Mouse (Mus musculus): ENCODE results near the gene Dpf3. TPM values are rescaled to one million over a fixed set of nuclear protein-coding genes. Genes with fewer than 3 reads are reported as not detected.

The Dpf3 gene
- polyA plus RNA-seq, 2 experiments, result 3.0 to 4.9 TPM

DNA sequence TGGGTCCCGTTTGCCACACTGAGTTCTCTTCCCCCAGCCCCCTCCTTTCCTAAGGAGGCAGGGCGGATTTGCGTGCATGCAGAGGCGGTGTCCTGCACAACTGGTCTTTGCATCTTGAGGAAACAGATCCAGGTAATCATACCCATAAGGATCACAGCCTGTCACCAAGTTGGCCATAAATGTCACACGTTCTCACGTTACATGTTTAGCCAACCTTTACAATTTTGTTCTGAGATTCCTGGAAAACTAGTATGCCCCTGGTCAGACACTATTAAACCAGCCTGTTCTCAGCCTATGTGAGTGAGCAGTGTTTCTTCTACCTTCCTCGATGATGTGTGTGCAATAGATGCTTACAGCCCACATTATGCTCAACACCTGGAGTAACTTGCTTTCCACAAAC, 38.3 kb downstream of the Dpf3 start:
- ATAC-seq (ENCODE audit: low FRiP score, low read depth) (peak; percentile 60; the same call in 1 of the 2 replicates), DNase-seq (ENCODE audit: low spot score) (peak; percentile 43)
- peaks cover 7% of the 10 kb centered on the region; the same call in 1 of the 2 replicates for H3K4me1 ChIP-seq (ENCODE audit: control insufficient read depth, insufficient read depth, low read length)
- no peak overlapping the region for H3K27ac ChIP-seq (replicated peaks; ENCODE audit: low read depth, low read length)
- H3K9me3 ChIP-seq (ENCODE audit: control insufficient read depth, low read length), result no peaks in the 10 kb centered on the region
- 6% methylated on average over 7 of the region's 7 CpGs for WGBS
- H3K27me3 ChIP-seq (ENCODE audit: control insufficient read depth, insufficient read depth, low read length), result no peaks in the 10 kb centered on the region
- no peak overlapping the region for H3K9ac ChIP-seq (ENCODE audit: low read depth, low read length, severe bottlenecking)
- no peak overlapping the region for H3K4me2 ChIP-seq (replicated peaks; ENCODE audit: low read depth, low read length, severe bottlenecking)
- H3K36me3 ChIP-seq (ENCODE audit: control insufficient read depth, insufficient read depth, low read length), result no peaks in the 10 kb centered on the region
- H3K4me3 ChIP-seq (replicated peaks; ENCODE audit: low read length), result no peak overlapping the region
- TF ChIP-seq POLR2A (IDR thresholded peaks at IDR 0.05; ENCODE audit: borderline replicate concordance, extremely low read depth, insufficient read depth, insufficient read length), result no peak

DNA sequence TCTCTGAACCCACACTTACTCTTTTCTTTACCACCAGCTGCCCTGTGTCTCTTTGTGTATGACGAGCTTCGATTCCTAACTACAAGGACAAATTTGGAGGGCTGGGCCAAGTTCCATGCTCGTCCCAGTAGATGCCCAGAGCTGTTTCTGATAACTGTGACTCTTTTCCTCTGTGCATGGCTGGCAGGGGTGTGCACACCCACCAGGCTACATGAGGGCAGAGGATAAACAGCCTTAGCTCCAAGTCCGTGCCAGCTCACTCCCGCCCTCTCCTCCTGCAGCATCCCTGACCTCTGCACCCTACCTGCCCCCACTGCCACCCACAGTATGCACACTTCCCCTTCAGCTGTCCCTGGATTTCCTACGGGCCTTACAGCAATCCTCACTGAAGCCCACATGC, 41.9 kb downstream of the Dpf3 start:
- no peaks in the 10 kb centered on the region for H3K27me3 ChIP-seq (ENCODE audit: control insufficient read depth, insufficient read depth, low read length)
- H3K4me3 ChIP-seq (replicated peaks; ENCODE audit: low read length), result no peak overlapping the region
- ATAC-seq (ENCODE audit: low FRiP score, low read depth), result no peak
- H3K9ac ChIP-seq (ENCODE audit: low read depth, low read length, severe bottlenecking), result no peak overlapping the region
- H3K36me3 ChIP-seq (ENCODE audit: control insufficient read depth, insufficient read depth, low read length), result no peaks in the 10 kb centered on the region
- TF ChIP-seq POLR2A (IDR thresholded peaks at IDR 0.05; ENCODE audit: borderline replicate concordance, extremely low read depth, insufficient read depth, insufficient read length), result no peak
- H3K4me2 ChIP-seq (replicated peaks; ENCODE audit: low read depth, low read length, severe bottlenecking), result no peak overlapping the region
- DNase-seq (ENCODE audit: low spot score), result no peak
- 81% methylated on average over 6 of the region's 6 CpGs for WGBS
- H3K4me1 ChIP-seq (ENCODE audit: control insufficient read depth, insufficient read depth, low read length), result peaks cover 7% of the 10 kb centered on the region; the same call in 1 of the 2 replicates
- no peaks in the 10 kb centered on the region for H3K9me3 ChIP-seq (ENCODE audit: control insufficient read depth, low read length)
- no peak overlapping the region for H3K27ac ChIP-seq (replicated peaks; ENCODE audit: low read depth, low read length)

DNA sequence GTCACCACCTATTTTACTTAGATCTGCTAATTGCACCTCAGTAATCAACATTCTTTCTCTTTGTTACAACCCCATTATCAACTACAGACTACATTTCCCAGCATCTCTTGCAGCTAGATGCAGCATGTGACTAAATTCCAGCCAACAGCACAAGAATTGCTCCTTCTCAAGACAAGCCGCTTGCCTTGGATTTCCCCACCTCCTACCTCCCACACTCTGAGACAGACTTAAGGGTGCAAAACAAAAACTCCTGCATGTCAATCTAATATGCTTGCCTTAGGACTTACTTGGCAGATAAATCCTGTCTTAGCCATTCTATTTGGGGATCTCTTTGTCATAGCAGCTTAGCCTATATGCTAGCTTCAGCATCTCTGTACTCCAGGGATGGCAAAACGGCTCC, 43.1 kb downstream of the Dpf3 start:
- 89% methylated on average over 2 of the region's 2 CpGs for WGBS
- no peaks in the 10 kb centered on the region for H3K36me3 ChIP-seq (ENCODE audit: control insufficient read depth, insufficient read depth, low read length)
- ATAC-seq (ENCODE audit: low FRiP score, low read depth) (no peak), DNase-seq (ENCODE audit: low spot score) (no peak)
- no peaks in the 10 kb centered on the region for H3K9me3 ChIP-seq (ENCODE audit: control insufficient read depth, low read length)
- H3K9ac ChIP-seq (ENCODE audit: low read depth, low read length, severe bottlenecking), result no peak overlapping the region
- H3K4me3 ChIP-seq (replicated peaks; ENCODE audit: low read length), result no peak overlapping the region
- no peak overlapping the region for H3K4me2 ChIP-seq (replicated peaks; ENCODE audit: low read depth, low read length, severe bottlenecking)
- peaks cover 6% of the 10 kb centered on the region; the same call in 1 of the 2 replicates for H3K4me1 ChIP-seq (ENCODE audit: control insufficient read depth, insufficient read depth, low read length)
- H3K27me3 ChIP-seq (ENCODE audit: control insufficient read depth, insufficient read depth, low read length), result no peaks in the 10 kb centered on the region
- H3K27ac ChIP-seq (replicated peaks; ENCODE audit: low read depth, low read length), result no peak overlapping the region
- TF ChIP-seq POLR2A (IDR thresholded peaks at IDR 0.05; ENCODE audit: borderline replicate concordance, extremely low read depth, insufficient read depth, insufficient read length), result no peak

DNA sequence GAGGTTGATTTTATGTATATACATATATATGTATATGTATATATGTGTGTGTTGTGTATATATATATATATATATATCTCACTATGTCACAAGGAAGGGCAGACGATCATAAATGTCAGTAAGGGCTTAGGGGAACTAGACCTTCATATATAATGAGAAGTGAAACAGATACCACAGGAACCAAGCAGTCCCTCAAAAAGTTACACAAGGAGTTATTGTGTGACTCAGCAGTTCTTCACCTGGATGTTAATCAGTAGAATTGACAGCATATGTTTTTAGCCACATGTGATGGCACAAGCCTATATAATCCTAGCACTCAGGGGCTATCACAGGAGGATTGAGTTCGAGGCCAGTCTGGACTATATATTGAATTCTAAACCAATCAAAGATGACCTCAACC, 49.5 kb downstream of the Dpf3 start:
- 81% methylated on average over 2 of the region's 2 CpGs for WGBS
- no peak overlapping the region for H3K4me2 ChIP-seq (replicated peaks; ENCODE audit: low read depth, low read length, severe bottlenecking)
- H3K36me3 ChIP-seq (ENCODE audit: control insufficient read depth, insufficient read depth, low read length), result no peaks in the 10 kb centered on the region
- DNase-seq (ENCODE audit: low spot score), result no peak
- no peaks in the 10 kb centered on the region for H3K9me3 ChIP-seq (ENCODE audit: control insufficient read depth, low read length)
- no peak for TF ChIP-seq POLR2A (IDR thresholded peaks at IDR 0.05; ENCODE audit: borderline replicate concordance, extremely low read depth, insufficient read depth, insufficient read length)
- H3K4me3 ChIP-seq (replicated peaks; ENCODE audit: low read length), result no peak overlapping the region
- H3K27ac ChIP-seq (replicated peaks; ENCODE audit: low read depth, low read length), result no peak overlapping the region
- peaks cover 9% of the 10 kb centered on the region for H3K4me1 ChIP-seq (ENCODE audit: control insufficient read depth, insufficient read depth, low read length)
- no peaks in the 10 kb centered on the region for H3K27me3 ChIP-seq (ENCODE audit: control insufficient read depth, insufficient read depth, low read length)
- ATAC-seq (ENCODE audit: low FRiP score, low read depth), result no peak
- H3K9ac ChIP-seq (ENCODE audit: low read depth, low read length, severe bottlenecking), result no peak overlapping the region

DNA sequence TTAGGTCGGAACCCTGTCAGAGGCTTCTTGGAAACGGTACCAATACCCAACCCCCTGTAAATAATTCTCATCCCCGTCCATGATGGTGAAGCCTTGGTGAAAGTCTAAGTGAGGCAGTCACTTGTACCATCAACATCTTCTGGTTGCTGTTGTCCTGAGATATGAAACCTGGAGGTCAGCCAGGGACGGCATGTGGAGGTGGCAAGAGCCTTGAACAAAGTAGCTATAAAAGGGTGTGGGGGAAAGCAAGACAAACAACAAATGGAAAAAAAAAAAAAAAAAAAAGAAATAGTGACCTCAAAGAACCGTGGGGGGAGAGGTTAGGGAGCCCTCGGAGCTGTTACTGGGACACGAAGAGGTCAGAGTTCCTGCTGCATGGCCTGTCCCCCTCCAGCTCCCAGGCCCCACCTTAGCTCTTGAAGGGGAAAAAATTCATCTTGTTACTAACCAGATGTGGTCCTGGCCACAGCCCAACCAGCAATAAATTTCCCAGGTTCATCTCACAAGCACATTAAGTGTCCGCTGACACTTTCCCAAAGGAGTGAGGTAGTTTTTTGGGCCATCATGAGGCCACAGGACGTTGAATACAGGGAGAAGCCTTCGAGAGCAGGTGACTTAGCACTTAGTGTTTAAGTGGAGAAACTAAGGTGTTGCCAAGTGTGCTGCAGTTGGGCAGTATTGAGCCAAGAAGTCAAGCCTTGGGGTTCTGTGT, 53.4 kb downstream of the Dpf3 start:
- 34% methylated on average over 10 of the region's 10 CpGs for WGBS
- no peak for TF ChIP-seq POLR2A (IDR thresholded peaks at IDR 0.05; ENCODE audit: borderline replicate concordance, extremely low read depth, insufficient read depth, insufficient read length)

More for the DNA sequence above, 53.4 kb downstream of the Dpf3 start:
- no peak overlapping the region for H3K4me3 ChIP-seq (replicated peaks; ENCODE audit: low read length)
- no peak overlapping the region for H3K27ac ChIP-seq (replicated peaks; ENCODE audit: low read depth, low read length)
- no peak overlapping the region for H3K9ac ChIP-seq (ENCODE audit: low read depth, low read length, severe bottlenecking)
- no peaks in the 10 kb centered on the region for H3K9me3 ChIP-seq (ENCODE audit: control insufficient read depth, low read length)
- H3K4me2 ChIP-seq (replicated peaks; ENCODE audit: low read depth, low read length, severe bottlenecking), result no peak overlapping the region
- ATAC-seq (ENCODE audit: low FRiP score, low read depth) (peak; percentile 58; the same call in 1 of the 2 replicates), DNase-seq (ENCODE audit: low spot score) (peak; percentile 53)
- H3K36me3 ChIP-seq (ENCODE audit: control insufficient read depth, insufficient read depth, low read length), result no peaks in the 10 kb centered on the region
- peaks cover 9% of the 10 kb centered on the region for H3K4me1 ChIP-seq (ENCODE audit: control insufficient read depth, insufficient read depth, low read length)
- no peaks in the 10 kb centered on the region for H3K27me3 ChIP-seq (ENCODE audit: control insufficient read depth, insufficient read depth, low read length)

Measured in limb, embryonic 14.5 days (tissue).